Mouse (Mus musculus): ENCODE measurements around the gene Fmr1nb.

DNA sequence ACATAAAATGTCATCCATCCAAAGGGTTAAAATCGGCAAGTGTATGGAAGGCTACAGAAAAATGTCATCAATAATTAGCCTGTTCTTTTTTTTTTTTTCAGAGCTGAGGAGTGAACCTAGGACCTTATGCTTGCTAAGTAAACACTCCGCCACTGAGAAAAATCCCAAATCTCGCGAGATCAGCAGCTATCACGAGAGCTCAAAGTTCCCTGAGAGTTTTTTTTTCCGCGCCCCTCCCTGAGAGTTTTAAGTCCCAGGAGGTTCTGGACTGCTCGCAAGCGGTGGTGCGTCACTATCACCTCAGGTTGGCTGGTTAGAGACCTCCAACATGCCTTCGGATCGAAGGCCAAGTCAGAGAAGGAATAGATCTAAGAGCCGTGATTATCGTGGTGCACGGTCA, at the start of gene Fmr1nb:
- TF ChIP-seq CTCF (IDR thresholded peaks at IDR 0.05; ENCODE audit: low read depth), result no peak
- TF ChIP-seq EP300 (IDR thresholded peaks at IDR 0.05; ENCODE audit: low read depth), result no peak
